Mouse (Mus musculus) bone marrow macrophage, adult 2 months (primary cell): ENCODE data around the gene Btn1a1.

ENCODE experiments used
- CTCF ChIP-seq: IDR thresholded peaks from 2 replicates; pipeline ENCODE4 v1.5.1; 2012; ENCODE audit warnings: low read depth, mild to moderate bottlenecking, low read length, moderate library complexity
- POLR2A ChIP-seq: IDR thresholded peaks from 2 replicates; pipeline ENCODE4 v1.6.1; 2012; ENCODE audit warnings: mild to moderate bottlenecking, low read depth, low read length, borderline replicate concordance

- no peak for TF ChIP-seq POLR2A
- TF ChIP-seq CTCF = no peak
Observed at GRCm38 (mm10) chr13:23491990-23492389, 26.3 kb upstream of the Btn1a1 start.
